Mouse (Mus musculus) lung, adult 18-20 months (tissue): ENCODE results near the gene Nfkbia.

Experiments used
- DNase-seq, 2 experiments: peaks; one replicate each; pipeline ENCODE4 v3.0.0; 2022; ENCODE audit warnings: mixed read lengths in 2 of 2

Nfkbia gene

GRCm38 (mm10) chr12:55489986-55490721 is 2.3 kb downstream of the Nfkbia start:
- peak in 1 of 2 experiments; percentile 38 for DNase-seq

GRCm38 (mm10) chr12:55488661-55489447 is 3.6 kb downstream of the Nfkbia start:
- no peak for DNase-seq

- DNase-seq = no peak
Observed at GRCm38 (mm10) chr12:55487843-55488660, 4.4 kb downstream of the Nfkbia start.

- DNase-seq = peak; percentile 36 to 53
Observed at GRCm38 (mm10) chr12:55486923-55487674, 5.3 kb downstream of the Nfkbia start.

GRCm38 (mm10) chr12:55484800-55485199 is 7.6 kb downstream of the Nfkbia start:
- no peak for DNase-seq

- DNase-seq = no peak
Observed at GRCm38 (mm10) chr12:55484079-55484774, 8.2 kb downstream of the Nfkbia start.

- DNase-seq = no peak
Observed at GRCm38 (mm10) chr12:55483591-55483990, 8.9 kb downstream of the Nfkbia start.

GRCm38 (mm10) chr12:55482732-55483131 is 9.7 kb downstream of the Nfkbia start:
- DNase-seq = no peak

- DNase-seq = no peak
Observed at GRCm38 (mm10) chr12:55481739-55482138, 10.7 kb downstream of the Nfkbia start.

GRCm38 (mm10) chr12:55480471-55481153 is 11.8 kb downstream of the Nfkbia start:
- no peak for DNase-seq

GRCm38 (mm10) chr12:55478901-55479300 is 13.5 kb downstream of the Nfkbia start:
- no peak for DNase-seq

GRCm38 (mm10) chr12:55474209-55474583 is 18.3 kb downstream of the Nfkbia start:
- no peak for DNase-seq

GRCm38 (mm10) chr12:55473250-55474208 is 18.9 kb downstream of the Nfkbia start:
- peak; percentile 92 to 94 for DNase-seq

- DNase-seq = no peak
Observed at GRCm38 (mm10) chr12:55471344-55471743, 21.1 kb downstream of the Nfkbia start.

- no peak for DNase-seq
Observed at GRCm38 (mm10) chr12:55470442-55470841, 22.0 kb downstream of the Nfkbia start.

- DNase-seq = no peak
Observed at GRCm38 (mm10) chr12:55467331-55468180, 24.9 kb downstream of the Nfkbia start.

- DNase-seq = no peak
Observed at GRCm38 (mm10) chr12:55466816-55467215, 25.6 kb downstream of the Nfkbia start.

GRCm38 (mm10) chr12:55466088-55466701 is 26.3 kb downstream of the Nfkbia start:
- DNase-seq = peak; percentile 54 to 63
